Mouse (Mus musculus): ENCODE data around the gene Lrp5. TPM values are rescaled to one million over a fixed set of nuclear protein-coding genes. Genes with fewer than 3 reads are reported as not detected.
A peak's percentile ranks its signal among the peaks of the same experiment; 100 is the strongest.

Lrp5 gene
- total and polyA plus RNA-seq, 2 experiments from 2014 or later: 1.1 to 17.6 TPM

DNA sequence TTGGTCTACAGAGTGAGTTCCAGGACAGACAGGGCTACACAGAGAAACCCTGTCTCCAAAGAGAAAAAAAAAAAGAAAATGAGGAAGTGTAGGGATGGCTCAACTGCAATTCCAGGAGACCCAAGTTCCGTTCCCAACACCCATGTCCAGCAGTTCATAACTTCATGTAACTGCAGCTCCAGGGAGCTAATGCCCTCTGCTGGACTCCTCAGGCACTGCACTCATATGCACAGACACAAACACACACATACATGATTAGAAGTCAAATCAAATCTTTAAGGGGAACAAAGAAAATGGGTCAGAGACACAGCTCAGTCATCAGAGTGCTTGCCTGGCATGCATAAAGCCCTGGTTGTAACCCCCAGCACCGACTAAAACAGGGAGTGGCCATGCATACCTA is 13.2 kb downstream of the Lrp5 start:
- no peak overlapping the region for H3K4me3 ChIP-seq (ENCODE audit: low read length)
- H3K36me3 ChIP-seq (ENCODE audit: insufficient read depth, low read length): no peaks in the 10 kb centered on the region
- 96% methylated on average over 2 of the region's 2 CpGs for WGBS
- H3K4me2 ChIP-seq (ENCODE audit: low read depth, low read length): no peak overlapping the region
- TF ChIP-seq CTCF (IDR thresholded peaks at IDR 0.05; ENCODE audit: low read depth): peak; percentile 33
- no peak overlapping the region for H3K9ac ChIP-seq (replicated peaks; ENCODE audit: low read length)
- H3K27ac ChIP-seq: no peak overlapping the region
- DNase-seq (ENCODE audit: low spot score): no peak
- no peaks in the 10 kb centered on the region for H3K27me3 ChIP-seq (ENCODE audit: insufficient read depth, low read length)
- no peaks in the 10 kb centered on the region for H3K4me1 ChIP-seq (ENCODE audit: insufficient read depth, low read length)
- H3K9me3 ChIP-seq (ENCODE audit: low read length): 0 out of 2 replicates have a peak, but pooled peaks cover 2% of the 10 kb centered on the region
- ATAC-seq: no peak

GRCm38 (mm10) chr19:3669100-3669499 is 17.3 kb downstream of the Lrp5 start:
- DNase-seq (ENCODE audit: low spot score): no peak
- Histone ChIP-seq H3K4me3 (ENCODE audit: low read length) (no peak overlapping the region), H3K9ac (replicated peaks; ENCODE audit: low read length) (no peak overlapping the region), H3K27me3 (ENCODE audit: insufficient read depth, low read length) (no peaks in the 10 kb centered on the region), H3K27ac (0 out of 2 replicates have a peak overlapping the region, but pooled peaks have one; percentile 4), H3K9me3 (ENCODE audit: low read length) (0 out of 2 replicates have a peak, but pooled peaks cover 2% of the 10 kb centered on the region), H3K4me1 (ENCODE audit: insufficient read depth, low read length) (no peaks in the 10 kb centered on the region), H3K4me2 (ENCODE audit: low read depth, low read length) (no peak overlapping the region), H3K36me3 (ENCODE audit: insufficient read depth, low read length) (no peaks in the 10 kb centered on the region)
- WGBS: 48% methylated on average over 13 of the region's 13 CpGs
- ATAC-seq: no peak
- TF ChIP-seq CTCF (IDR thresholded peaks at IDR 0.05; ENCODE audit: low read depth): no peak; the same call in 1 of the 2 replicates

DNA sequence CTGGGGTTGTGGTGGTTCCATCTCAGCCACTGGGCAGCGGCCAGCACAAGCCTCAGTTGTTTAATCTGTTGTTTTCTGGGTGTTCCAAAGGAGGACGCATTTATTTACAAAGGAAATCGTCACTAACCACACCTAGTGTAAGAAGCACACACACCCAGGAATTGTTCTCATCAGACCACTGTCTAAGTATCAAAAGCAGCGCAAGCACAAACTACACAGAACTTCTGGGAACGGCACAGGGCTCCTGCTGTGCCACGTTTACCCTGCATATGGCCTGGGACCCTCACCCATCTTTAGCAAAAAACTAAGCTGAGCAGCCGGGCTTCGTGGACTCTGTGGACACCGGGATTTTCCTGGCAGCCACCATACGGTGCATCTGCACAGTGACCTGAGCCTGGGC is 17.8 kb downstream of the Lrp5 start:
- ATAC-seq: no peak
- 69% methylated on average over 10 of the region's 10 CpGs for WGBS
- TF ChIP-seq CTCF (IDR thresholded peaks at IDR 0.05; ENCODE audit: low read depth): no peak

DNA sequence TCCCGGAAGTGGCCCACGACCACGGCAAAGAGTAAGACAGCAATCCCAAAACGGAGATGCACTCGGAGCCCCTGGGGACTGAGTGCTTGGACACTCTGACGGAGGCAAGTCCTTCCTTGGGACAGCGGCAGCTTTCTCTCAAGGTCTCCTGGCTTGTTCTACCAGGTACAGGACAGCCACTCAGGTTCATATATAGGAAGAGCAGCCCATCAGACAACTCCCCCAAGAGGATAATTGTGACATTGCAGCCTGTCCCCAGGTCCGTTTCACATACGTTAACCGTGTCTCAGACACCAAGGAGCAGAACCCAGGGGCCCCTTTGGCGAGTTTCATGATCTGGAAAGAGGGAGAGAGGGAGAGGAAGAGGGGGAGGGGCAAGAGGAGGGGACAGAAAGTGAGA is 18.4 kb downstream of the Lrp5 start:
- Histone ChIP-seq H3K9ac (replicated peaks; ENCODE audit: low read length) (no peak overlapping the region), H3K4me3 (ENCODE audit: low read length) (no peak overlapping the region), H3K27me3 (ENCODE audit: insufficient read depth, low read length) (no peaks in the 10 kb centered on the region), H3K9me3 (ENCODE audit: low read length) (no peaks in the 10 kb centered on the region), H3K27ac (no peak overlapping the region), H3K4me1 (ENCODE audit: insufficient read depth, low read length) (no peaks in the 10 kb centered on the region), H3K4me2 (ENCODE audit: low read depth, low read length) (no peak overlapping the region), H3K36me3 (ENCODE audit: insufficient read depth, low read length) (no peaks in the 10 kb centered on the region)
- DNase-seq (ENCODE audit: low spot score) (no peak), ATAC-seq (no peak)
- 0 out of 2 replicates have a peak, but pooled peaks have one; percentile 23 for TF ChIP-seq CTCF (IDR thresholded peaks at IDR 0.05; ENCODE audit: low read depth)
- 76% methylated on average over 11 of the region's 11 CpGs for WGBS

More for the DNA sequence above, 17.8 kb downstream of the Lrp5 start:
- no peaks in the 10 kb centered on the region for H3K36me3 ChIP-seq (ENCODE audit: insufficient read depth, low read length)
- no peak overlapping the region for H3K9ac ChIP-seq (replicated peaks; ENCODE audit: low read length)
- H3K27ac ChIP-seq: 0 out of 2 replicates have a peak overlapping the region, but pooled peaks have one; percentile 4
- H3K4me3 ChIP-seq (ENCODE audit: low read length): no peak overlapping the region
- 0 out of 2 replicates have a peak, but pooled peaks cover 2% of the 10 kb centered on the region for H3K9me3 ChIP-seq (ENCODE audit: low read length)
- no peak overlapping the region for H3K4me2 ChIP-seq (ENCODE audit: low read depth, low read length)
- H3K4me1 ChIP-seq (ENCODE audit: insufficient read depth, low read length): no peaks in the 10 kb centered on the region
- H3K27me3 ChIP-seq (ENCODE audit: insufficient read depth, low read length): no peaks in the 10 kb centered on the region
- DNase-seq (ENCODE audit: low spot score): no peak

DNA sequence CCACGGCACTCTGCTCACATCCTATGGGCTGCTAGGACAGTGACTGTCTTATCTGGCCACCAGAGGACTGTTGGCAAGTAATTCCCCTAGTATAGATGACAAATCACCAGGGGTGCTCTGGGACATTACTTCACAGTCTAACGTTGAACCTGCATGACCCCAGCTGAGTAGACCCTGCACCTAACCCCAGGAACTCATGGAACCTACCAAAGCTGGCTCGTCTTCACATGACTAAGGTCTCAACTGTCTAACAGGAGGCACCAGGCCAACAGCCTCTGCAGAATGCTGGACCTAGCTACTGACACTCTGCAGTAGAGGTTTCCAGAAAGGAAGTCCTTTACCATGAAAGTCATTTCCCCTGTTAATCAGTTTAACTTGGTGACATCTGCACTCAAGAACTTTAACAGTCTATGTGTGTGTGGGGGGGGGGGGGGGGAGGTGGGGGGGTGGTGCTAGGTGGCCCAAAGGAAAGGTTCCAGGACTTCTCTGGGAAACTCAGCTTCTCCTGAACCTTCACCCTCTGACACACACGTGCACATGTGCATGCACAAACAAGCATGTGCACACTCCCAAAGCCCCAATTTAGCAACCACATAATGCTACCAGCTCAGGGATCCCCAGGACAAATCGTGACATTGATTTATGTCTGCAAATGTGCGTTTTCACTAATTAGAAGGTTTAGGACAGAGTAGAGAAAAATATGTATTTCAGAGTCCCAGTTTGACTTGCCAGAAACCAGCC is 19.0 kb downstream of the Lrp5 start:
- no peaks in the 10 kb centered on the region for H3K9me3 ChIP-seq (ENCODE audit: low read length)
- no peaks in the 10 kb centered on the region for H3K27me3 ChIP-seq (ENCODE audit: insufficient read depth, low read length)
- H3K36me3 ChIP-seq (ENCODE audit: insufficient read depth, low read length): no peaks in the 10 kb centered on the region
- H3K4me2 ChIP-seq (ENCODE audit: low read depth, low read length): no peak overlapping the region
- H3K9ac ChIP-seq (replicated peaks; ENCODE audit: low read length): no peak overlapping the region
- H3K4me3 ChIP-seq (ENCODE audit: low read length): no peak overlapping the region
- TF ChIP-seq CTCF (IDR thresholded peaks at IDR 0.05; ENCODE audit: low read depth): no peak
- H3K27ac ChIP-seq: no peak overlapping the region
- WGBS: 70% methylated on average over 6 of the region's 6 CpGs
- ATAC-seq (no peak), DNase-seq (ENCODE audit: low spot score) (no peak)
- no peaks in the 10 kb centered on the region for H3K4me1 ChIP-seq (ENCODE audit: insufficient read depth, low read length)

GRCm38 (mm10) chr19:3666632-3667031 is 19.7 kb downstream of the Lrp5 start:
- no peaks in the 10 kb centered on the region for H3K4me1 ChIP-seq (ENCODE audit: insufficient read depth, low read length)
- no peaks in the 10 kb centered on the region for H3K36me3 ChIP-seq (ENCODE audit: insufficient read depth, low read length)
- H3K9ac ChIP-seq (replicated peaks; ENCODE audit: low read length): no peak overlapping the region
- ATAC-seq (no peak), DNase-seq (ENCODE audit: low spot score) (no peak)
- H3K27ac ChIP-seq: no peak overlapping the region
- no peaks in the 10 kb centered on the region for H3K9me3 ChIP-seq (ENCODE audit: low read length)
- no peak overlapping the region for H3K4me3 ChIP-seq (ENCODE audit: low read length)
- TF ChIP-seq CTCF (IDR thresholded peaks at IDR 0.05; ENCODE audit: low read depth): no peak
- 76% methylated on average over 2 of the region's 2 CpGs for WGBS
- H3K27me3 ChIP-seq (ENCODE audit: insufficient read depth, low read length): no peaks in the 10 kb centered on the region
- H3K4me2 ChIP-seq (ENCODE audit: low read depth, low read length): no peak overlapping the region

DNA sequence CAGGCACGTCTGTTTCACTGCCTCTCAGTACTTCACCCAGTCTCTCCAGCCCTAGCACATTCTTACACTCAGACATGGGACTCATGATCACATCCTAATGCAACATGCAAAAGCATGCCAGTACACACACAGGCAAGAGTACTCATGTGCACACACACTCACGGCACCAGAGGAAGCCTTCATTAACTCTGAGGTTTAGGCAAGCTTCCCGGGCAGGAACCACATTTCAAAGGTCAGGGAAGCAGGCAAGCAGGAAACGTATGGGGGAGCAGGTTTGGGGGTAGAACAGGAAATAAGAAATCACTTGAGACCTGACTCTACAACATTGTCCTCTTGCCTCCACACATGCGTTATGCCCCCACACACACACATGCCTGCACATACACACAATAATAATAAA is 20.9 kb downstream of the Lrp5 start:
- no peaks in the 10 kb centered on the region for H3K36me3 ChIP-seq (ENCODE audit: insufficient read depth, low read length)
- ATAC-seq: no peak
- TF ChIP-seq CTCF (IDR thresholded peaks at IDR 0.05; ENCODE audit: low read depth): no peak
- H3K9ac ChIP-seq (replicated peaks; ENCODE audit: low read length): no peak overlapping the region
- no peaks in the 10 kb centered on the region for H3K27me3 ChIP-seq (ENCODE audit: insufficient read depth, low read length)
- no peaks in the 10 kb centered on the region for H3K9me3 ChIP-seq (ENCODE audit: low read length)
- H3K4me2 ChIP-seq (ENCODE audit: low read depth, low read length): no peak overlapping the region
- H3K4me3 ChIP-seq (ENCODE audit: low read length): no peak overlapping the region
- 65% methylated on average over 5 of the region's 5 CpGs for WGBS
- no peak for DNase-seq (ENCODE audit: low spot score)
- H3K27ac ChIP-seq: no peak overlapping the region
- no peaks in the 10 kb centered on the region for H3K4me1 ChIP-seq (ENCODE audit: insufficient read depth, low read length)
